Mouse (Mus musculus): Measurements from ENCODE around the gene Vcan.

DNA sequence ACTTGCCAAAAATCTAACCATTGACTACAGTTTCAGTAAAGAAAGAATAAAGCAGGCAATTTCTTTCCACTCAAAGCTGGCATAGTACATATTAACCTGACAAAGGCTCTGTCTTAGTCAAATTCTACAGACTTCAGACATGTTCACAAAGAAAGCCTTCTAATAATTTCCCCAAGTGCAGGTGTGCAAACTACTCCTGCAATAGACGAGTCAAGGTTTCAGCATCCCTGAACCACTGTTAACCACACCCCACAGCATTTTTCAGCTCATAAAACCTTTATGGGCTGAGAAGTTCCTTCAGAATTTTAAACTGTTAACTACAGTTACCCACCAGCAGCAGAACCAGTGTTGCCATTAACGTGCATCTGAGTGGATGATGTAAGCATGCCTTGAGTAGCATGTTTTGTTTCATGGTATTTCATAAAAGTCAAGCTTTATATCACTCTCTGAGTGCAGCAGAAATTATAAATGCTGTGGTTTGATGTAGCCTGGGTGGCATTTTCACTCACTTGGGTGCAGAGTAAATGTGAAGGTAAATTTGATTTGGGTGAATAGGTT, 42.2 kb downstream of the Vcan start:
- TF ChIP-seq POLR2A (IDR thresholded peaks at IDR 0.05; ENCODE audit: insufficient read depth, low read depth, low read length): no peak
- no peak for TF ChIP-seq CTCF (IDR thresholded peaks at IDR 0.05)
